Mouse (Mus musculus): ENCODE measurements around the gene Uggt2. TPM values are rescaled to one million over a fixed set of nuclear protein-coding genes. Genes with fewer than 3 reads are reported as not detected.
A peak's percentile ranks its signal among the peaks of the same experiment; 100 is the strongest.

Gene Uggt2
- polyA plus RNA-seq, 1 experiment = 0.84 TPM

GRCm38 (mm10) chr14:118980358-118980757, 118.9 kb downstream of the Uggt2 start:
- Histone ChIP-seq H3K4me1 (replicated peaks; ENCODE audit: control insufficient read depth, insufficient read depth, low read length) (peaks cover 32% of the 10 kb centered on the region), H3K27ac (ENCODE audit: control insufficient read depth, insufficient read depth, low read length) (peak overlapping the region; percentile 89), H3K4me3 (ENCODE audit: control insufficient read depth, insufficient read depth, low read length) (no peak overlapping the region), H3K36me3 (ENCODE audit: control insufficient read depth, insufficient read depth, low read length) (peaks cover 49% of the 10 kb centered on the region), H3K27me3 (ENCODE audit: control insufficient read depth, insufficient read depth, low read length) (no peaks in the 10 kb centered on the region)
- no peak for DNase-seq
- TF ChIP-seq POLR2A (IDR thresholded peaks at IDR 0.05; ENCODE audit: control insufficient read depth, extremely low read depth, insufficient read depth, low read length, poor library complexity) = no peak
- TF ChIP-seq CTCF (IDR thresholded peaks at IDR 0.05; ENCODE audit: borderline replicate concordance, control insufficient read depth, extremely low read depth, insufficient read depth, low read length, poor library complexity) = no peak
- WGBS = 97% methylated on average over 5 of the region's 5 CpGs

- H3K36me3 ChIP-seq (ENCODE audit: control insufficient read depth, insufficient read depth, low read length) = peaks cover 55% of the 10 kb centered on the region
- H3K27me3 ChIP-seq (ENCODE audit: control insufficient read depth, insufficient read depth, low read length) = no peaks in the 10 kb centered on the region
- H3K4me1 ChIP-seq (replicated peaks; ENCODE audit: control insufficient read depth, insufficient read depth, low read length) = peaks cover 32% of the 10 kb centered on the region
- no peak for TF ChIP-seq CTCF (IDR thresholded peaks at IDR 0.05; ENCODE audit: borderline replicate concordance, control insufficient read depth, extremely low read depth, insufficient read depth, low read length, poor library complexity)
- no peak for TF ChIP-seq POLR2A (IDR thresholded peaks at IDR 0.05; ENCODE audit: control insufficient read depth, extremely low read depth, insufficient read depth, low read length, poor library complexity)
- 93% methylated on average over 7 of the region's 7 CpGs for WGBS
- H3K27ac ChIP-seq (ENCODE audit: control insufficient read depth, insufficient read depth, low read length) = peak overlapping the region; percentile 89
- H3K4me3 ChIP-seq (ENCODE audit: control insufficient read depth, insufficient read depth, low read length) = no peak overlapping the region
- no peak for DNase-seq
These were observed 119.5 kb downstream of the Uggt2 start for GRCm38 (mm10) chr14:118979571-118980325.

GRCm38 (mm10) chr14:118977136-118977816, 122.0 kb downstream of the Uggt2 start:
- H3K27ac ChIP-seq (ENCODE audit: control insufficient read depth, insufficient read depth, low read length) = no peak overlapping the region
- H3K27me3 ChIP-seq (ENCODE audit: control insufficient read depth, insufficient read depth, low read length) = no peaks in the 10 kb centered on the region
- H3K4me3 ChIP-seq (ENCODE audit: control insufficient read depth, insufficient read depth, low read length) = no peak overlapping the region
- no peak for DNase-seq
- TF ChIP-seq POLR2A (IDR thresholded peaks at IDR 0.05; ENCODE audit: control insufficient read depth, extremely low read depth, insufficient read depth, low read length, poor library complexity) (no peak), CTCF (IDR thresholded peaks at IDR 0.05; ENCODE audit: borderline replicate concordance, control insufficient read depth, extremely low read depth, insufficient read depth, low read length, poor library complexity) (no peak)
- peaks cover 80% of the 10 kb centered on the region for H3K36me3 ChIP-seq (ENCODE audit: control insufficient read depth, insufficient read depth, low read length)
- WGBS = 99% methylated on average over 8 of the region's 8 CpGs
- H3K4me1 ChIP-seq (replicated peaks; ENCODE audit: control insufficient read depth, insufficient read depth, low read length) = peaks cover 15% of the 10 kb centered on the region

GRCm38 (mm10) chr14:118972268-118972667, 127.0 kb downstream of the Uggt2 start:
- Histone ChIP-seq H3K27ac (ENCODE audit: control insufficient read depth, insufficient read depth, low read length) (no peak overlapping the region), H3K4me1 (replicated peaks; ENCODE audit: control insufficient read depth, insufficient read depth, low read length) (no peaks in the 10 kb centered on the region), H3K27me3 (ENCODE audit: control insufficient read depth, insufficient read depth, low read length) (no peaks in the 10 kb centered on the region), H3K36me3 (ENCODE audit: control insufficient read depth, insufficient read depth, low read length) (peaks cover 100% of the 10 kb centered on the region), H3K4me3 (ENCODE audit: control insufficient read depth, insufficient read depth, low read length) (no peak overlapping the region)
- no peak for DNase-seq
- 97% methylated on average over 6 of the region's 6 CpGs for WGBS
- no peak for TF ChIP-seq POLR2A (IDR thresholded peaks at IDR 0.05; ENCODE audit: control insufficient read depth, extremely low read depth, insufficient read depth, low read length, poor library complexity)
- TF ChIP-seq CTCF (IDR thresholded peaks at IDR 0.05; ENCODE audit: borderline replicate concordance, control insufficient read depth, extremely low read depth, insufficient read depth, low read length, poor library complexity) = no peak

- H3K27me3 ChIP-seq (ENCODE audit: control insufficient read depth, insufficient read depth, low read length) = no peaks in the 10 kb centered on the region
- no peak overlapping the region for H3K4me3 ChIP-seq (ENCODE audit: control insufficient read depth, insufficient read depth, low read length)
- no peak overlapping the region for H3K27ac ChIP-seq (ENCODE audit: control insufficient read depth, insufficient read depth, low read length)
- peaks cover 69% of the 10 kb centered on the region for H3K36me3 ChIP-seq (ENCODE audit: control insufficient read depth, insufficient read depth, low read length)
- TF ChIP-seq CTCF (IDR thresholded peaks at IDR 0.05; ENCODE audit: borderline replicate concordance, control insufficient read depth, extremely low read depth, insufficient read depth, low read length, poor library complexity) (no peak), POLR2A (IDR thresholded peaks at IDR 0.05; ENCODE audit: control insufficient read depth, extremely low read depth, insufficient read depth, low read length, poor library complexity) (no peak)
- no peak for DNase-seq
- WGBS = 97% methylated on average over 7 of the region's 7 CpGs
- H3K4me1 ChIP-seq (replicated peaks; ENCODE audit: control insufficient read depth, insufficient read depth, low read length) = 0 out of 2 replicates have a peak, but pooled peaks cover 2% of the 10 kb centered on the region
These were observed 131.6 kb downstream of the Uggt2 start for GRCm38 (mm10) chr14:118967646-118968045.

GRCm38 (mm10) chr14:118965356-118966000, 133.8 kb downstream of the Uggt2 start:
- no peak overlapping the region for H3K27ac ChIP-seq (ENCODE audit: control insufficient read depth, insufficient read depth, low read length)
- 0 out of 2 replicates have a peak, but pooled peaks cover 2% of the 10 kb centered on the region for H3K4me1 ChIP-seq (replicated peaks; ENCODE audit: control insufficient read depth, insufficient read depth, low read length)
- H3K27me3 ChIP-seq (ENCODE audit: control insufficient read depth, insufficient read depth, low read length) = no peaks in the 10 kb centered on the region
- TF ChIP-seq POLR2A (IDR thresholded peaks at IDR 0.05; ENCODE audit: control insufficient read depth, extremely low read depth, insufficient read depth, low read length, poor library complexity) = no peak
- no peak for TF ChIP-seq CTCF (IDR thresholded peaks at IDR 0.05; ENCODE audit: borderline replicate concordance, control insufficient read depth, extremely low read depth, insufficient read depth, low read length, poor library complexity)
- no peak for DNase-seq
- peaks cover 69% of the 10 kb centered on the region for H3K36me3 ChIP-seq (ENCODE audit: control insufficient read depth, insufficient read depth, low read length)
- H3K4me3 ChIP-seq (ENCODE audit: control insufficient read depth, insufficient read depth, low read length) = no peak overlapping the region
- 98% methylated on average over 4 of the region's 4 CpGs for WGBS

Measured in thymus, adult 2 months (tissue).